Mouse (Mus musculus) hindbrain, embryonic 13.5 days (tissue): ENCODE measurements around the gene Tars2. TPM values are rescaled to one million over a fixed set of nuclear protein-coding genes. Genes with fewer than 3 reads are reported as not detected.
"Not testable (repeated sequence)": the region's sequence is repeated elsewhere in the genome, so short reads cannot be mapped to it uniquely, and the experiment has no call there.

Experiments
- ATAC-seq: fragments of 200-750 bp; cut with Nextera tagmentation; 2 replicates; pipeline ENCODE4 v1.8.0; 2017; ENCODE audit warnings: moderate TSS enrichment; ENCODE audit not compliant: low FRiP score
- H3K27ac ChIP-seq: fragments of 300-500 bp; sonication (generic); 2 replicates; pipeline ENCODE4 v1.5.1; 2015; ENCODE audit warnings: inconsistent platforms, mild to moderate bottlenecking, moderate library complexity
- H3K27me3 ChIP-seq: fragments of 300-500 bp; sonication (generic); 2 replicates; pipeline ENCODE4 v1.6.1; 2015; ENCODE audit warnings: mild to moderate bottlenecking, inconsistent platforms
- H3K36me3 ChIP-seq: fragments of 300-500 bp; sonication (generic); 2 replicates; pipeline ENCODE4 v1.6.1; 2015; ENCODE audit warnings: mild to moderate bottlenecking, inconsistent platforms
- H3K4me1 ChIP-seq: fragments of 300-500 bp; sonication (generic); replicated peaks from 2 replicates; pipeline ENCODE4 v1.6.1; 2015; ENCODE audit warnings: inconsistent platforms
- H3K4me2 ChIP-seq: fragments of 300-500 bp; sonication (generic); 2 replicates; pipeline ENCODE4 v1.6.1; 2015; ENCODE audit warnings: inconsistent platforms, mild to moderate bottlenecking, moderate library complexity
- H3K4me3 ChIP-seq: fragments of 300-500 bp; sonication (generic); 2 replicates; pipeline ENCODE4 v1.5.1; 2015; ENCODE audit warnings: mild to moderate bottlenecking, inconsistent platforms
- H3K9ac ChIP-seq: fragments of 300-500 bp; sonication (generic); 2 replicates; pipeline ENCODE4 v1.6.1; 2015; ENCODE audit warnings: mild to moderate bottlenecking, inconsistent platforms
- H3K9me3 ChIP-seq: fragments of 300-500 bp; sonication (generic); 2 replicates; pipeline ENCODE4 v1.6.1; 2016; ENCODE audit warnings: inconsistent platforms
- WGBS: fragments of 180-500 bp; shearing (Covaris S2); methylation state at CpG from one replicate; pipeline ENCODE4 v1.1.7; 2015; 5-methylcytosine and 5-hydroxymethylcytosine counted together
- polyA plus RNA-seq: library from polyadenylated mRNA; unstranded; fragments of >200 nt; fragmentation: Nextera tagmentation; extraction: Ambion mirVana; gene quantifications from 2 replicates; pipeline ENCODE4 v1.2.1, GENCODE M21; 2015

The Tars2 gene
- polyA plus RNA-seq, 1 experiment from 2014 or later: 41.0 TPM

- Histone ChIP-seq H3K9me3 (no peaks in the 10 kb centered on the region), H3K4me2 (no peak overlapping the region), H3K27ac (no peak overlapping the region), H3K9ac (no peak overlapping the region), H3K27me3 (no peaks in the 10 kb centered on the region), H3K36me3 (no peaks in the 10 kb centered on the region), H3K4me3 (no peak overlapping the region), H3K4me1 (peaks cover 26% of the 10 kb centered on the region)
- 94% methylated on average over 3 of the region's 3 CpGs for WGBS
- ATAC-seq: no peak
Measured at GRCm38 (mm10) chr3:95703276-95703675, 56.7 kb downstream of the Tars2 start.

- Histone ChIP-seq H3K36me3 (no peaks in the 10 kb centered on the region), H3K4me2 (peak overlapping the region; percentile 49), H3K4me3 (peak overlapping the region; percentile 16; the same call in 1 of the 2 replicates), H3K9me3 (no peaks in the 10 kb centered on the region), H3K27me3 (no peaks in the 10 kb centered on the region), H3K4me1 (peaks cover 26% of the 10 kb centered on the region), H3K27ac (peak overlapping the region; percentile 26; the same call in 1 of the 2 replicates), H3K9ac (peak overlapping the region; percentile 60; the same call in 1 of the 2 replicates)
- peak; percentile 85 for ATAC-seq
- WGBS: 4% methylated on average over 24 of the region's 24 CpGs
Measured at GRCm38 (mm10) chr3:95701877-95702540, 58.0 kb downstream of the Tars2 start.

- Histone ChIP-seq H3K9me3 (no peaks in the 10 kb centered on the region), H3K27me3 (no peaks in the 10 kb centered on the region), H3K4me3 (no peak overlapping the region), H3K9ac (0 out of 2 replicates have a peak overlapping the region, but pooled peaks have one; percentile 19), H3K4me1 (peaks cover 33% of the 10 kb centered on the region), H3K27ac (no peak overlapping the region), H3K36me3 (no peaks in the 10 kb centered on the region), H3K4me2 (no peak overlapping the region)
- ATAC-seq: no peak
- WGBS: 75% methylated on average over 2 of the region's 2 CpGs
Measured at GRCm38 (mm10) chr3:95701085-95701484, 58.9 kb downstream of the Tars2 start.

GRCm38 (mm10) chr3:95700233-95700681 is 59.7 kb downstream of the Tars2 start:
- no peak overlapping the region for H3K4me3 ChIP-seq
- H3K27ac ChIP-seq: no peak overlapping the region
- ATAC-seq: no peak
- no peak overlapping the region for H3K9ac ChIP-seq
- no peaks in the 10 kb centered on the region for H3K27me3 ChIP-seq
- WGBS: 56% methylated on average over 6 of the region's 6 CpGs
- no peak overlapping the region for H3K4me2 ChIP-seq
- peaks cover 40% of the 10 kb centered on the region for H3K4me1 ChIP-seq
- no peaks in the 10 kb centered on the region for H3K9me3 ChIP-seq
- H3K36me3 ChIP-seq: no peaks in the 10 kb centered on the region

- Histone ChIP-seq H3K4me1 (peaks cover 40% of the 10 kb centered on the region), H3K9ac (no peak overlapping the region), H3K27me3 (no peaks in the 10 kb centered on the region), H3K36me3 (no peaks in the 10 kb centered on the region), H3K27ac (no peak overlapping the region), H3K4me2 (no peak overlapping the region), H3K4me3 (no peak overlapping the region), H3K9me3 (no peaks in the 10 kb centered on the region)
- WGBS: 92% methylated on average over 4 of the region's 4 CpGs
- no peak for ATAC-seq
Measured at GRCm38 (mm10) chr3:95698286-95698685, 61.7 kb downstream of the Tars2 start.

GRCm38 (mm10) chr3:95696360-95696759 is 63.6 kb downstream of the Tars2 start:
- H3K9ac ChIP-seq: no peak overlapping the region
- no peaks in the 10 kb centered on the region for H3K9me3 ChIP-seq
- H3K36me3 ChIP-seq: no peaks in the 10 kb centered on the region
- no peak for ATAC-seq
- WGBS: 33% methylated on average over 7 of the region's 7 CpGs
- no peaks in the 10 kb centered on the region for H3K27me3 ChIP-seq
- no peak overlapping the region for H3K27ac ChIP-seq
- H3K4me2 ChIP-seq: no peak overlapping the region
- H3K4me3 ChIP-seq: no peak overlapping the region
- peaks cover 30% of the 10 kb centered on the region for H3K4me1 ChIP-seq

- Histone ChIP-seq H3K36me3 (no peaks in the 10 kb centered on the region), H3K9me3 (no peaks in the 10 kb centered on the region), H3K4me3 (no peak overlapping the region), H3K4me1 (peaks cover 25% of the 10 kb centered on the region), H3K9ac (no peak overlapping the region), H3K27ac (no peak overlapping the region), H3K27me3 (no peaks in the 10 kb centered on the region), H3K4me2 (no peak overlapping the region)
- no peak for ATAC-seq
- 21% methylated on average over 3 of the region's 3 CpGs for WGBS
Measured at GRCm38 (mm10) chr3:95695796-95696195, 64.2 kb downstream of the Tars2 start.

GRCm38 (mm10) chr3:95694808-95695703 is 65.0 kb downstream of the Tars2 start:
- Histone ChIP-seq H3K27me3 (no peaks in the 10 kb centered on the region), H3K9me3 (no peaks in the 10 kb centered on the region), H3K27ac (no peak overlapping the region), H3K9ac (no peak overlapping the region), H3K4me1 (peaks cover 20% of the 10 kb centered on the region), H3K4me3 (no peak overlapping the region), H3K36me3 (no peaks in the 10 kb centered on the region), H3K4me2 (no peak overlapping the region)
- WGBS: 91% methylated on average over 11 of the region's 11 CpGs
- no peak for ATAC-seq

GRCm38 (mm10) chr3:95693821-95694807 is 65.9 kb downstream of the Tars2 start:
- Histone ChIP-seq H3K4me1 (peaks cover 14% of the 10 kb centered on the region), H3K27me3 (no peaks in the 10 kb centered on the region), H3K36me3 (no peaks in the 10 kb centered on the region), H3K9ac (no peak overlapping the region), H3K4me3 (no peak overlapping the region), H3K9me3 (no peaks in the 10 kb centered on the region), H3K27ac (no peak overlapping the region), H3K4me2 (no peak overlapping the region)
- 58% methylated on average over 11 of the region's 11 CpGs for WGBS
- ATAC-seq: no peak

- ATAC-seq: no peak
- Histone ChIP-seq H3K4me1 (peaks cover 22% of the 10 kb centered on the region), H3K27ac (no peak overlapping the region), H3K9ac (no peak overlapping the region), H3K27me3 (no peaks in the 10 kb centered on the region), H3K4me2 (no peak overlapping the region), H3K4me3 (no peak overlapping the region), H3K36me3 (no peaks in the 10 kb centered on the region), H3K9me3 (no peaks in the 10 kb centered on the region)
- WGBS: 87% methylated on average over 6 of the region's 6 CpGs
Measured at GRCm38 (mm10) chr3:95692677-95693076, 67.3 kb downstream of the Tars2 start.

GRCm38 (mm10) chr3:95690552-95690951 is 69.5 kb downstream of the Tars2 start:
- not testable (repeated sequence) for H3K9ac ChIP-seq, ATAC-seq, H3K9me3 ChIP-seq, H3K27ac ChIP-seq, H3K4me2 ChIP-seq, H3K36me3 ChIP-seq, H3K4me3 ChIP-seq
- 89% methylated on average over 2 of the region's 2 CpGs for WGBS
- peaks cover 11% of the 10 kb centered on the region; the same call in 1 of the 2 replicates for H3K27me3 ChIP-seq
- peaks cover 23% of the 10 kb centered on the region for H3K4me1 ChIP-seq
